Mouse (Mus musculus): ENCODE measurements around the gene Fa2h.

GRCm38 (mm10) chr8:111338370-111339208 is 55.0 kb downstream of the Fa2h start:
- TF ChIP-seq CTCF (IDR thresholded peaks at IDR 0.05; ENCODE audit: low read depth, low read length) (no peak), POLR2A (IDR thresholded peaks at IDR 0.05; ENCODE audit: extremely low read depth, insufficient read depth, low read length) (no peak)

All from liver, adult 2 months (tissue).